Mouse (Mus musculus) lung, adult 2 months (tissue): ENCODE measurements around the gene Cntnap5c.

ENCODE experiments used
- CTCF ChIP-seq: fragments of 200-500 bp; IDR thresholded peaks from 2 replicates; pipeline ENCODE4 v1.5.1; 2011; ENCODE audit warnings: mild to moderate bottlenecking, low read length, control low read depth; ENCODE audit not compliant: insufficient read depth
- POLR2A ChIP-seq: fragments of 200-500 bp; IDR thresholded peaks from 2 replicates; pipeline ENCODE4 v1.6.1; 2011; ENCODE audit warnings: low read depth, mild to moderate bottlenecking, control low read depth, low read length, borderline replicate concordance; ENCODE audit errors: extremely low read depth

DNA sequence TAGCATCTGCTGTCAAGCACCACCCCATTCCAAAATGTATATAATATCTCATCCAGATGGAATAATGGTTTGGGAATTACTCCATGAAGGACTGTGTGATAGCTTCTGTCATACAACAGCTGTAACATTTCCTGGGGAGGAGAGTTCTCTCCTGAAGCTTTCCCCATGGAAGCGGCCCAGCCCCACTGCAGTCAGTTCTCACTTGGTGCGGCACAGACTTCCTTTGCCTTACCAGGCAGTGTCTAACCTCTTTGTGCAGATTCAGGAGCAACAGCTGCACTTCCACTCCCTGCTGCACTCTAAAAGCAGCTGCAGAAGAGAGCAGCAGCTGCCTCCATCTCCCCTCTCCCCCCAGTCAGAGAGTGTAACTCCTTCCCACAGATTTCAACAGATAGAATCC, 271.8 kb downstream of the Cntnap5c start:
- TF ChIP-seq POLR2A, result no peak
- TF ChIP-seq CTCF, result no peak
